Mouse (Mus musculus) spleen, adult 2 months (tissue): Measurements from ENCODE around the gene Ptprn2.

Experiments
- CTCF ChIP-seq: fragments of 200-500 bp; IDR thresholded peaks from 2 replicates; pipeline ENCODE4 v1.5.1; 2011; ENCODE audit warnings: mild to moderate bottlenecking, inconsistent platforms; ENCODE audit not compliant: insufficient read depth, insufficient read length, insufficient replicate concordance; ENCODE audit errors: extremely low read depth
- POLR2A ChIP-seq: fragments of 200-500 bp; IDR thresholded peaks from 2 replicates; pipeline ENCODE4 v1.6.1; 2011; ENCODE audit warnings: low read depth, low read length, inconsistent platforms

- TF ChIP-seq POLR2A (no peak), CTCF (no peak)
Observed at GRCm38 (mm10) chr12:117027351-117027750, 541.8 kb downstream of the Ptprn2 start.
